Mouse (Mus musculus) neural tube, embryonic 12.5 days (tissue): Measurements from ENCODE around the gene B4galt5. TPM values are rescaled to one million over a fixed set of nuclear protein-coding genes. Genes with fewer than 3 reads are reported as not detected.
A peak's percentile ranks its signal among the peaks of the same experiment; 100 is the strongest.

Experiments
- ATAC-seq: fragments of 200-750 bp; cut with Nextera tagmentation; 2 replicates; pipeline ENCODE4 v1.8.0; 2017; ENCODE audit warnings: low read depth, mild to moderate bottlenecking, moderate TSS enrichment, moderate library complexity; ENCODE audit not compliant: low FRiP score
- H3K27ac ChIP-seq: fragments of 300-500 bp; sonication (generic); 2 replicates; pipeline ENCODE4 v1.5.1; 2016
- H3K27me3 ChIP-seq: fragments of 300-500 bp; sonication (generic); replicated peaks from 2 replicates; pipeline ENCODE4 v1.6.1; 2016; ENCODE audit warnings: mild to moderate bottlenecking
- H3K36me3 ChIP-seq: fragments of 300-500 bp; sonication (generic); 2 replicates; pipeline ENCODE4 v1.6.1; 2016; ENCODE audit warnings: mild to moderate bottlenecking
- H3K4me1 ChIP-seq: fragments of 300-500 bp; sonication (generic); 2 replicates; pipeline ENCODE4 v1.6.1; 2016
- H3K4me2 ChIP-seq: fragments of 300-500 bp; sonication (generic); replicated peaks from 2 replicates; pipeline ENCODE4 v1.6.1; 2016; ENCODE audit warnings: mild to moderate bottlenecking
- H3K4me3 ChIP-seq: fragments of 300-500 bp; sonication (generic); 2 replicates; pipeline ENCODE4 v1.5.1; 2016
- H3K9ac ChIP-seq: fragments of 300-500 bp; sonication (generic); 2 replicates; pipeline ENCODE4 v1.6.1; 2016; ENCODE audit warnings: mild to moderate bottlenecking
- H3K9me3 ChIP-seq: fragments of 300-500 bp; sonication (generic); 2 replicates; pipeline ENCODE4 v1.6.1; 2016; ENCODE audit warnings: mild to moderate bottlenecking
- WGBS: fragments of 180-500 bp; shearing (Covaris S2); methylation state at CpG from one replicate; pipeline ENCODE4 v1.1.7; 2016; 5-methylcytosine and 5-hydroxymethylcytosine counted together
- polyA plus RNA-seq: library from polyadenylated mRNA; unstranded; fragments of >200 nt; fragmentation: Nextera tagmentation; extraction: Ambion mirVana; gene quantifications from 2 replicates; pipeline ENCODE4 v1.2.1, GENCODE M21; 2016

The B4galt5 gene
- polyA plus RNA-seq, 1 experiment from 2014 or later, result 24.4 TPM

- no peak overlapping the region for H3K4me2 ChIP-seq
- no peaks in the 10 kb centered on the region for H3K9me3 ChIP-seq
- H3K4me3 ChIP-seq, result no peak overlapping the region
- 79% methylated on average over 9 of the region's 9 CpGs for WGBS
- H3K4me1 ChIP-seq, result no peaks in the 10 kb centered on the region
- no peak for ATAC-seq
- H3K27ac ChIP-seq, result no peak overlapping the region
- no peak overlapping the region for H3K9ac ChIP-seq
- no peaks in the 10 kb centered on the region for H3K36me3 ChIP-seq
- H3K27me3 ChIP-seq, result no peaks in the 10 kb centered on the region
These were observed 5.7 kb upstream of the B4galt5 start for GRCm38 (mm10) chr2:167354611-167355165.

GRCm38 (mm10) chr2:167354046-167354445 is 5.1 kb upstream of the B4galt5 start:
- Histone ChIP-seq H3K9ac (no peak overlapping the region), H3K9me3 (no peaks in the 10 kb centered on the region), H3K27ac (no peak overlapping the region), H3K4me1 (no peaks in the 10 kb centered on the region), H3K4me3 (no peak overlapping the region), H3K27me3 (no peaks in the 10 kb centered on the region), H3K36me3 (no peaks in the 10 kb centered on the region), H3K4me2 (no peak overlapping the region)
- no peak for ATAC-seq
- 89% methylated on average over 8 of the region's 8 CpGs for WGBS

- no peak for ATAC-seq
- Histone ChIP-seq H3K9me3 (no peaks in the 10 kb centered on the region), H3K27ac (no peak overlapping the region), H3K4me2 (no peak overlapping the region), H3K27me3 (no peaks in the 10 kb centered on the region), H3K36me3 (no peaks in the 10 kb centered on the region), H3K4me1 (peaks cover 9% of the 10 kb centered on the region), H3K9ac (no peak overlapping the region), H3K4me3 (no peak overlapping the region)
- WGBS, result 84% methylated on average over 6 of the region's 6 CpGs
These were observed 3.5 kb upstream of the B4galt5 start for GRCm38 (mm10) chr2:167352496-167352895.

- Histone ChIP-seq H3K27me3 (no peaks in the 10 kb centered on the region), H3K4me2 (no peak overlapping the region), H3K9ac (no peak overlapping the region), H3K9me3 (no peaks in the 10 kb centered on the region), H3K4me1 (peaks cover 14% of the 10 kb centered on the region), H3K36me3 (no peaks in the 10 kb centered on the region), H3K27ac (no peak overlapping the region), H3K4me3 (no peak overlapping the region)
- no peak for ATAC-seq
- 42% methylated on average over 9 of the region's 9 CpGs for WGBS
These were observed 2.5 kb upstream of the B4galt5 start for GRCm38 (mm10) chr2:167351371-167351951.

GRCm38 (mm10) chr2:167350126-167350650 is 1.2 kb upstream of the B4galt5 start:
- H3K4me2 ChIP-seq, result peak overlapping the region; percentile 82
- no peak for ATAC-seq
- H3K9ac ChIP-seq, result no peak overlapping the region
- peaks cover 14% of the 10 kb centered on the region for H3K4me1 ChIP-seq
- WGBS, result 64% methylated on average over 8 of the region's 8 CpGs
- H3K4me3 ChIP-seq, result peak overlapping the region; percentile 80; the same call in 1 of the 2 replicates
- H3K27me3 ChIP-seq, result no peaks in the 10 kb centered on the region
- H3K9me3 ChIP-seq, result no peaks in the 10 kb centered on the region
- no peaks in the 10 kb centered on the region for H3K36me3 ChIP-seq
- H3K27ac ChIP-seq, result no peak overlapping the region

GRCm38 (mm10) chr2:167349283-167349936 is 427 bp upstream of the B4galt5 start:
- under 1% methylated on average over 49 of the region's 50 CpGs for WGBS
- Histone ChIP-seq H3K4me1 (peaks cover 14% of the 10 kb centered on the region), H3K27ac (peak overlapping the region; percentile 84; the same call in 1 of the 2 replicates), H3K9me3 (no peaks in the 10 kb centered on the region), H3K4me3 (peak overlapping the region; percentile 80), H3K27me3 (no peaks in the 10 kb centered on the region), H3K9ac (0 out of 2 replicates have a peak overlapping the region, but pooled peaks have one; percentile 90), H3K36me3 (no peaks in the 10 kb centered on the region), H3K4me2 (peak overlapping the region; percentile 82)
- ATAC-seq, result peak; percentile 97

GRCm38 (mm10) chr2:167347991-167348375 is 1.0 kb downstream of the B4galt5 start:
- Histone ChIP-seq H3K4me2 (peak overlapping the region; percentile 82), H3K4me1 (peaks cover 20% of the 10 kb centered on the region), H3K27me3 (no peaks in the 10 kb centered on the region), H3K4me3 (peak overlapping the region; percentile 80), H3K9me3 (no peaks in the 10 kb centered on the region), H3K27ac (no peak overlapping the region), H3K36me3 (no peaks in the 10 kb centered on the region), H3K9ac (peak overlapping the region; percentile 90)
- ATAC-seq, result no peak
- WGBS, result 11% methylated on average over 11 of the region's 11 CpGs

- Histone ChIP-seq H3K9me3 (no peaks in the 10 kb centered on the region), H3K4me3 (no peak overlapping the region), H3K4me2 (peak overlapping the region; percentile 82), H3K27me3 (no peaks in the 10 kb centered on the region), H3K27ac (no peak overlapping the region), H3K36me3 (no peaks in the 10 kb centered on the region), H3K9ac (no peak overlapping the region), H3K4me1 (peaks cover 23% of the 10 kb centered on the region)
- WGBS, result 73% methylated on average over 4 of the region's 4 CpGs
- ATAC-seq, result no peak
These were observed 1.6 kb downstream of the B4galt5 start for GRCm38 (mm10) chr2:167347361-167347760.

GRCm38 (mm10) chr2:167345508-167346164 is 3.3 kb downstream of the B4galt5 start:
- ATAC-seq, result no peak
- Histone ChIP-seq H3K9me3 (no peaks in the 10 kb centered on the region), H3K9ac (no peak overlapping the region), H3K4me2 (0 out of 2 replicates have a peak overlapping the region, but pooled peaks have one; percentile 1), H3K27me3 (no peaks in the 10 kb centered on the region), H3K36me3 (no peaks in the 10 kb centered on the region), H3K4me1 (peaks cover 23% of the 10 kb centered on the region), H3K4me3 (no peak overlapping the region), H3K27ac (no peak overlapping the region)
- whole genome bisulfite sequencing, result 55% methylated on average over 7 of the region's 7 CpGs

GRCm38 (mm10) chr2:167344871-167345507 is 4.0 kb downstream of the B4galt5 start:
- no peak overlapping the region for H3K4me3 ChIP-seq
- H3K4me1 ChIP-seq, result peaks cover 23% of the 10 kb centered on the region
- ATAC-seq, result no peak
- no peaks in the 10 kb centered on the region for H3K9me3 ChIP-seq
- WGBS, result 63% methylated on average over 5 of the region's 5 CpGs
- no peaks in the 10 kb centered on the region for H3K36me3 ChIP-seq
- H3K27ac ChIP-seq, result no peak overlapping the region
- no peak overlapping the region for H3K9ac ChIP-seq
- 0 out of 2 replicates have a peak overlapping the region, but pooled peaks have one; percentile 1 for H3K4me2 ChIP-seq
- no peaks in the 10 kb centered on the region for H3K27me3 ChIP-seq

- Histone ChIP-seq H3K27me3 (no peaks in the 10 kb centered on the region), H3K9ac (no peak overlapping the region), H3K36me3 (no peaks in the 10 kb centered on the region), H3K9me3 (no peaks in the 10 kb centered on the region), H3K27ac (no peak overlapping the region), H3K4me2 (no peak overlapping the region), H3K4me3 (no peak overlapping the region), H3K4me1 (peaks cover 23% of the 10 kb centered on the region)
- ATAC-seq, result no peak
- 74% methylated on average over 12 of the region's 12 CpGs for WGBS
These were observed 5.4 kb downstream of the B4galt5 start for GRCm38 (mm10) chr2:167343369-167344140.
